Mouse (Mus musculus): ENCODE results near the gene Gm20479.

DNA sequence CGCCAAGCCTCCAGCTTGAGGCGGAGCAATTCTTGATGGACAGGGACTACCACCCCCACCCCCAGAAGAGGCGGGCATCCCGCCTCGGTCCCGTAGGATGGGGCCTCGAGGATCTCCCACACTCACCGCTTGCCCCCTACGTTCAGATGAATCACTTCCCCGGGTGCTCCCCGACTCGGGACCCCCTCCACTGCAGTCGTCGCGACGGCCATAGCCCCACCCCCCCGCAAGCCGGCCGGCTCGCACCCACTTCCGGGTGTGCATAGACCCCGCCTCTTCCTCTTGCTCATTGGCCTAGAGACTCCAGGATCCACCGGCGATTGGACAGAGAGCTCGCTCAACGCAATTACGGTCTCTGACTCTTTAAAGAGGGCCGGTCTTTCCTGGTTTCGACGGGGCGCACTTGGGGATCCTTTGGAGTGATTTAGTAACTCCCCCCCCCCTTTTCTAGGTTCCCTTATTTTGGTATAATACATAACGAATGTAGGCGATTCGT, 1.4 kb downstream of the Gm20479 start, which contains the start of gene Shkbp1:
- TF ChIP-seq CTCF (IDR thresholded peaks at IDR 0.05; ENCODE audit: insufficient read depth, low read length) (no peak), POLR2A (IDR thresholded peaks at IDR 0.05; ENCODE audit: borderline replicate concordance, extremely low read depth, low read depth, low read length) (0 out of 2 replicates have a peak, but pooled peaks have one; percentile 23)
